Mouse (Mus musculus) stomach, postnatal 0 days (tissue): ENCODE results near the gene Capn11.

Source experiments
- CTCF ChIP-seq: IDR thresholded peaks from 2 replicates; pipeline ENCODE4 v1.5.1; 2016; ENCODE audit warnings: antibody characterized with exemption, low read depth, mild to moderate bottlenecking, moderate library complexity
- EP300 ChIP-seq: optimal IDR thresholded peaks from 2 replicates; pipeline ENCODE3; 2016; ENCODE audit warnings: antibody characterized with exemption

DNA sequence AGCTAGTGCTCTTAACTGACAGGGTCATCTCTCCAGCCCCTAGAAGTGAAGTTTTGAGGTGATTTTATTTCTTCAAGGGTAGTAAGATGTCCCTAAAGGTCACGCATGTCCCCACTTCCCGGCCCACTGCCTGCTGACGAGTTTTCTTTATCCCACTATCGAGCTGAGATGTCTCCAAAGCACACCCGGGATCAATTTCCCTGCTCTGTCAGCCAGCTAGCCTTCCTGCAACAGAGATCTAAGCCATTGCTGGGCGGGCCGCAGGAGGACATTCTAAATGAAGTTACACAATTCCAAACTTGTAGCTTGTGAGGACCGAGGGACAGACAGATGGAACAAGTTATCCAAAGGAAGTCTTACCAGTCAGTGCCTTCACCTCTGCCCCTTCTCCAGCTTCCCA, 58.9 kb downstream of the Capn11 start:
- TF ChIP-seq CTCF (no peak), EP300 (no peak)
